Mouse (Mus musculus) activated CD4-positive, CD25-positive, alpha-beta regulatory T cell, adult 4 months (primary cell): ENCODE measurements around the gene Gltpd2. TPM values are rescaled to one million over a fixed set of nuclear protein-coding genes. Genes with fewer than 3 reads are reported as not detected.
"Not testable (repeated sequence)": the region's sequence is repeated elsewhere in the genome, so short reads cannot be mapped to it uniquely, and the experiment has no call there.

Source experiments
- ATAC-seq: one replicate; pipeline ENCODE4 v1.8.0; 2017
- polyA plus RNA-seq, 2 experiments: library from polyadenylated mRNA; unstranded; fragments of 100-300 nt; shearing (Covaris generic); gene quantifications; one replicate each; pipeline ENCODE4 v1.2.1; 2017

Gene Gltpd2
- polyA plus RNA-seq, 2 experiments from 2014 or later, result not detected

DNA sequence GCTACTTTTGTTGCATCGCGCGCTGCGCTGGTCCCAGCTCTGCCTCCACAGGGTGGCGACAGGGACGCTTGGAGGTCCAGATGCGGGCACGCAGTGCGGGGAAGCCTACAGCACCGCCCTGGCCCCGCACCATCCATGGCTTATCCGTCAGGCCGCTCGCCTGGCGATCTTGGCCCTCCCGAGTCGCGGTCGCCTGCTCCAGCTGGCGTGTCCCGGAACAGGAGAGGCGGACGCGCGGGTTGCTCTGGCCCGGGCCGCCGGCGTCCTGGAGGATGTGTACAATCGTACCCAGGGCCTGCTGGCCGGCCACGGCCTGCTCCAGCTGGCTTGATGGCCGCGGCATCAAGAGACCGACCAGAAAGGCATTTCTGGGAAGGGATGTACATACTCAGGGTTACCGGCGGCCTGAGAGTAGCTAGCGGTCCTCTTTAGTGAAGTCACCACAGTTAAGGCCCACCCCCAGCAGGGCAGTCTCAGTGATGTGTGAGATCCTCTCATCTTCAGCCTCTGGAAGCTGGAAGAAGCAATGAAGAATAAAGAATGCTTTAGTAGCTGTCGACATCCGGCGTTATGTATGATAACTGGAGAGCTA, 1.3 kb downstream of the Gltpd2 start:
- no peak for ATAC-seq

DNA sequence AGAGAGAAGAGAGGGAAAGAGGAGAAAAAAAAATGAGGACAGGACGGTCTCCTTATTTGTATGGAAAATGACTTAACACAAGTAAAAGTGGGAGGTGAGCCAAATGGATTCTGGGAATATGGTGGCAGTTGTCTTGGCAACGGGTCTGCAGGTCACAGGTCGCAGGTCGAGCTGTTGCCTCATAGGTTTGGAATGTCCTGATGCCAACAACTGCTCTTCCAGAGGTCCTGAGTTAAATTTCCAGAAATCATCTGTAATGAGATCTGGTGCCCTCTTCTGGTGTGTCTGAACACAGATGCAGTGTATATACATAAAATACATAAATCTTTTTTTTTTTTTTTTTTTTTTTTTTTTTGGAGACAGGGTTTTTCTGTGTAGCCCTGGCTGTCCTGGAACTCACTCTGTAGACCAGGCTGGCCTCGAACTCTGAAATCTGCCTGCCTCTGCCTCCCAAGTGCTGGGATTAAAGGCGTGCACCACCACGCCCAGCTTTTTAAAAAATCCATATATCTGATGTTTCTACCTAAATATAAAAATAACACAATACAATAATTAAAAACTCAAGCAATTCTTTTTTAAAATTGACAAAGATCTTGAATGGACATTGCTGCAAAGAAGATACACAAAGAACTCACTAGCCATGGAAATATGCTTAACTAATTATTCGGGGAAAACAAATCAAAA, 4.5 kb downstream of the Gltpd2 start:
- not testable (repeated sequence) for ATAC-seq

DNA sequence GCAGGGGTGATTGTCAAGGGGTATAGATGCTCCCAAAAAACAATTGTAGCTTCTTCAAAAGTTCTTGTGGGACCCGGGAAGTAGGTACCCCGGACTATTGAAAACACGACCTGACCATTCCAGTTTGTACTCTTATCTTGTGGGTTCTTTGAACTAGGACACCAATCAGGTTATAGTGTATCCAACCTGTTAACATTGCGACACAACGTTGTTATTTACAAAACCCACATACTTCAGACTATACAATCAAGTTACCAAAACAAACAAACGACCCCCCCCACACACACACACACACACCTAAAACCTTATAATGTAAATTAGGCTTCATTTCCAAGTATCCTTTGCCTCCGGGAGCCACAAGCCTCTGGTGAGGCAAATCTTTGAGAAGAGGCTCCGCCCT, 5.8 kb downstream of the Gltpd2 start:
- no peak for ATAC-seq

DNA sequence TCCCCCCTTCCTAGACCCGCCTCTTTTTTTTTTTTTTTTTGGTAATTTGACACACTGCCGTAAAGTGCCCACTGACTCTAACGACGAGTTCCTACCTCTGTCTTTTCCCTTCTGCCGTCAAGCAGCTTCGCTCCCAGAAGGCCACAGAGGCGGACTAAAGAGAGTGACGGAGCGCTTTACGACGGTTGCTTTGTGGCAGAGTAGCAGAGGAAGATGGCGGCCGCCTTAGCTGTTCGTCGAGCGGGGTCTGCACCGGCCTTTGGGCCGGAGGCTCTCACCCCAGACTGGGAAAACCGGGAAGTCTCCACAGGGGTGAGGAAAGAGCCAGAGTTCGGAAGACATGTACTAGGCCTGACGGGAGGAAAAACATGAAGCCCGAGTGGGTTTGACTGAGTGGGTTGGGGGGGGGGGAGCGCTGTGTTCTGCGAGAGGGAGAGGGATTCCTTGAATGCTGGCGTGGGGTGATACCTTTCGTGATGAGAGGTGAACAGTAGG, 6.2 kb downstream of the Gltpd2 start, which contains the start of gene Psmb6:
TSS of gene Psmb6 (plus strand) at position 184 of the 495 bp plus-strand sequence.
- peak; percentile 95 for ATAC-seq

DNA sequence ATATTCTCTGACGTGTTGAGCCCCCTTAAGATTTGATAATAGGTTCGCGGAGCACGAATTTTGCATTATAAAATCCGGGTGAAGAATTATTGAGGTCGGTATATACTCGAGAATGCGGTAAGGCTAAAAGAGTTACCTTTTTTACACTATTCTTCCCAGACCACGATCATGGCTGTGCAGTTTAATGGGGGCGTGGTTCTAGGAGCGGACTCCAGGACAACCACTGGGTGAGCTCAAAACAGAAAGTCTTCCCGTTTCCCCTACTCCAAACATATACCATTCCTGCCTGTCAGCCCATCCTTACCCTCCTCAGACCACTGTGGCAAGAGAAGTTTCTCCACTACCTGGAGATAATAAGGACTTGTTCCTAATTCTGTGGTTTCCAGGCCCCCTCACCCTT, 6.7 kb downstream of the Gltpd2 start:
- ATAC-seq, result no peak

DNA sequence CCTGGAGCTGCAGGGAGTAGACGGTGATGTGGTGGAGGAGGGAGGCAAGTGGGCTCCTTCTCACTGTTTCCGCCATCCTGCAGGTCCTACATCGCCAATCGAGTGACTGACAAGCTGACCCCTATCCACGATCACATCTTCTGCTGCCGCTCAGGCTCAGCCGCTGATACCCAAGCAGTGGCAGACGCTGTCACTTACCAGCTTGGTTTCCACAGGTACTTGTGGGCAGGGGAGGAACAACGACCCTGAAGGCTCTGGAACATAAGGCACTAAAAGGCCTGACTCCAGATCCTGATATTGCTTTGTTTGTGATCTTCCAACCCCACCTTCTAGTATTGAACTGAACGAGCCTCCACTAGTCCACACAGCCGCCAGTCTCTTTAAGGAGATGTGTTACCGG, 7.2 kb downstream of the Gltpd2 start:
- ATAC-seq, result no peak

DNA sequence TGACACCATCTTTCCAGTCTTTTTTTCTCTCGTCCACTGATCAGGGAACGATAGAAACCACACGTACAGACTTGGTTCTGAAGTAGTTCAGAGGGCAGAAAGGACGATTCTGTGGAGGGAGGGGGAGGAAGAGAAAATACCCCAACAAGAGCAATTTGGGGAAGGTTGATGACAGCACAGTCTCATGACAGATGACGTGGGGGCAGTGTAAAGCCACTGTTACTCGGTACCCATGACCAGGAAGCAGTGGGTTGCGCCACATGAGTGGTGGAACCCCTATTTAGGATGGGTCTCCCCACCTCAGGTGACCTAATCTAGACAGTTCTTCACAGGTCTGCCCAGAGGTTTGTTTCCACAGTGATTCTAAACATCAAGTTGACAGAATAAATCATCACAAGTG, 9.6 kb downstream of the Gltpd2 start:
- ATAC-seq, result no peak

DNA sequence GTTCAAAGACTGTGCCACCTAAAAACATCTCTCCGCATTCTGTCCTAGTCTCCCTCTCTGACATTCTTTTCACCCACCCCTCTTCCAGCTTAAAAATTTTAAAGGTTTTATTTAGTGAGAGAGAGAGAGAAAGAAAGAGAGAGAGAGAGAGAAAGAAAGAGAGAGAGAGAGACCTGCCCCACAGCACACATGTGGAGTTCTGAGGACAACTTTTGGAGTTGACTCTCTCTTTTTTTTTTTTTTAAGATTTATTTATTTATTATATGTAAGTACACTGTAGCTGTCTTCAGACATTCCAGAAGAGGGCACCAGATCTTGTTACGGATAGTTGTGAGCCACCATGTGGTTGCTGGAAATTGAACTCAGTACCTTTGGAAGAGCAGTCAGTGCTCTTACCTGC, 12.1 kb downstream of the Gltpd2 start:
- ATAC-seq, result not testable (repeated sequence)

DNA sequence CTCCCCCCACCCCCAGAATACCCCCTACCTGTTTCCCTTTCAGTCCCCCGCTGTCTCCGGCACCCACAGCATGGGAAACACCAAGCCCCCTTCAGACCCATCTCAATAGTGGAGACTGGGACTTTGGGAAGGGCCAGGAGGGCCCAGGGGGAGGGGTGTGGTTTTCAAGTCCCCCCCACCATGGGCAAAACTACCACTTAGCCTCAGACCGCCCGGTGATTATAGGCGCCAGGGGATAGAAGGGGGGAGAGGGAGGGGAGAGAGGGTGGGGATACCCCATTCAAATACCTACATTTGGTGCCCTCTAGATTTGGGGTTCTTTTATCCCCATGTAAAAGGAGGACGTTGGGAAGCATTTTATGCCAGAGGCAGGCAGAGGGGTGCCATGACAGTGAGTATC, 13.8 kb downstream of the Gltpd2 start, which contains the start of gene Gm40193:
TSS of gene Gm40193 (minus strand) at position 101 of the 400 bp plus-strand sequence.
- no peak for ATAC-seq

DNA sequence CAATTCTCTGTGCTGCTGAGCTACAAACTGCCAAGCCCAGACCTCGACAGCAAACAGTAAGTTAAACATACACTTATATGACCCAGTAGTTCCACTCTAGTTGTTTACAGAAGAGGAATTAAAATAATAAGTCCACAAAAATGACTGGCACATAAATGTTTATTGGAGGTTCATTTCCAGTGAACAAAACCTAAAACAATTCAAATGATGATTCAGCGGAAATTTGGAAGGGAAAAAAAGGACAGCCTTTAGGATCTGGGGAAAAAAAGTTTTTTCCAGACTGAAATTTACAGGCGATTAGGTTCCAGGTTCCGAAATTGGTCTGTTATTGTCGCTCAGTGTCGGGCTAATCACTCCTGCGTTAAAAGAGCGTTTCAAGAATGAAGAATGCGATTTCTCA, 20.4 kb downstream of the Gltpd2 start:
- ATAC-seq, result no peak

DNA sequence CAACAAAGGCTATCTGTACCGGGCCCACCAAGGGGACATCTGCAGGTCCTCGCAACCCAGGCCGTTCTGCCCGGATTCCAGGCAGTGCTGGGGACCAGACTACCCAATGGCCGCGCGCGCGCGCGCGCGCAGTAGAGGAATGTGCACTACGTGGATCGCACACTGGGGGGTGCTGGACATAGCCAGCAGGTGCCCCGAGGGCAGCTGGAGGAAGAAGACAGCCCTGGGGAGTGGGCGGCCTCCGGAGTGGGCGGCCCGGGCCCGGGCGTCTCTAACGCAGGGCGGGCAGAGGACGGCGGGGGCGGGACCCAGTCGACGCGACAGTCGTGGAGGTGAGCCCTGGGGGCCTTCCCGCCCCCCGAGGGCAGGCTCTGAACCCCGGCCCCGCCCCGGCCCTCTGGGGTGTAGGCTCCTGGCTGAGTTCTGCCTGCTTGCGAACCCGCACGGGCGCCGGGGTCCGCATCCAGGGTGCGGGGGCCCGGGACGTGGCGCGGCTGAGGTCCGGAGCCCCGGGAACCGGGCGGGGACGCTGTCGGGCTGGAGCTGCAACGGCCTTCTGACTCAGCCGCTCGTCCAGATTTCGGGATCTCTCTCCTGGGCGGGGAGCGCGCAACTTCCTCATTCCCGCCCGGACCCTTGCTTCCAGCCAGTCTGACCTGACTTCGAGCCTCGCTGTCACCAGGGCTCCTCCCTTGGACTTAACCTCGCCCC, 21.0 kb downstream of the Gltpd2 start, which contains the start of gene Pld2:
TSS of gene Pld2 (plus strand) at position 188 of the 711 bp plus-strand sequence.
- peak; percentile 93 for ATAC-seq

DNA sequence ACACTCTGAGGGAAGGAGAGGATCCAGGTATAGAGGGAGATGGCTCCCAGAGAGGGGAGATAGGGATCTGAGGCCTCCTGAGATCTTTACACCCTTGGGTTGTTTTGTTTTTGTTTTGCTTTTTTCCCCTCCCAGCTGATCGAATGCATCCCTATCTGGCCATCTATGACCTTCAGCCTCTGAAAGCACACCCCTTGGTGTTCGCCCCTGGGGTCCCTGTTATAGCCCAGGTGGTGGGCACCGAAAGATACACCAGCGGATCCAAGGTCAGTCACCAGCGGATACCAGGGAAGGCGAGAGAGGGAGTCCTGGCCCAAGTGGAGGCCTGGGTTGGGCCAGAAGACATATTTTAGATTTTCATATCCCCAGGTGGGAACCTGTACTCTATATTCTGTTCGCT, 21.9 kb downstream of the Gltpd2 start:
- ATAC-seq, result no peak

DNA sequence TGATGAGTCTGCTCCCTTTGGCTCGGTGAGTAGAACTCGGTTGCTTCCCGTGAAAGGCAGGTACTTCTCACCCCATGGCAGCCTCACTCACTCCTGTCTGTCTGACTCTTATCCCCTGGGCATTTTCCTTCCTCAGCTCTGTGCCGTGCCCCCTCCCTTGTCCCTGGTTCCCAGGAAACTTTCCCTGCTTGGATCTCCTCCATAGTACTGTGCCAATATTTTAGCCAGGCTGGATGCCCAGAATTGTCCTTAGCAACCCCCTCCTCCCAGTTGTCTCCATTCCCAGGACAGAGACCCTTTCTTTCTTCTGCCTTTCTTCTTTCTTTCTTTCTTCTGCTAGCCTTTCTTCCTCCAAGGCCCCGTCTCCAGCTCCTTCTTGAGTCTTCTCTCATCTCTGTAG, 22.4 kb downstream of the Gltpd2 start:
- ATAC-seq, result no peak

DNA sequence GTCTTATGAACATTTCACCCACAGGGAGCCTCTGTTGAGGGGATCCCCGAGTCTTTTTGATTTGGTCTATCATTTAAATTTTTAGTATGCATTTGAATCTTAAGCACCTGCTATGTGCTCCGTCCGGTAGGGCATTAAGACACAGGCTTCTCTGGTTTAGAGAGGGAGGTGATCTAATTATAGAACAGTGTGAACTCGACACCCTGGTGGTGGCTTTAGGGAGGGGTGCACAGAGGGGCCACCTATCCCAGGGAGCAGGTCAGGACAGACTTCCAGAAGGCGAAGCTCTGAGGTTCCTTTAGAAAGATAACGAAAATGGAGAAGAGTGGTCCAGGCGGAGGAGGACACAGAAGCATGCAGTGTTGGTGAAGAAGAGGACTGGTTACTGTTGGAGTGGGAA, 25.5 kb downstream of the Gltpd2 start:
- no peak for ATAC-seq

DNA sequence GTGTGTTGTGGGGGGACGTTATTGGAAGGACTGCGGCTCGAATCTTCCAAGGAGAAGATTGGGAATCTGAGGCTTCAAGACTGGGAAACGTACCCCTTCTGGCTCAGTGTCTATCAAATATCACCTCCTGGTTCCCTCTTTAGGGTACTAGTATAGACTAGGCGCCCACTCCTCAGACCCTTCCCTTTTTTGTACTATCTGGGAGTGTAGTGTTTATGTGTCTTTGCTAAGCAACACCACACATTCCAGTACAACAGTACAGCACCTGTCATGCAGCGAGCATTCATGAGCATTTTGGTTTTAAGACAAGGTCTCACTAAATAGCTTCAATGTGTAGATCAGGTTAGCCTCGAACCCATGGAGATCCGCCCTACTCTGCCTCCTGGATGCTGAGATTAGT, 32.5 kb downstream of the Gltpd2 start:
- ATAC-seq, result no peak

DNA sequence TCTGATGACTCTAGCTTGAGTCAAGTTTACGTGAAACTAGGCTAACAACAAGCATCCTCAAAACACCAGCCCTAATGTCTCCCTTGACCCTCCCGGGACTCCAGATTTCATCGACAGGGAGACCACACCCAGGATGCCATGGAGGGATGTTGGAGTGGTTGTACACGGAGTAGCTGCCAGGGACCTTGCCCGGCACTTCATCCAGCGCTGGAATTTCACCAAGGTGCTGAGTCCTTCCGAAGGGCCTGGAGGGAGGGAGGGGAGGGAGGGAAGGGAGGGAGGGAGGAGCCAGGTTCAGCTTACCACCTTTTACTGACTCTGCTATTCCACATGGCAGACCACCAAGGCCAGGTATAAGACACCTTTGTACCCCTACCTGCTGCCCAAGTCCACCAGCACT, 34.9 kb downstream of the Gltpd2 start:
- ATAC-seq, result no peak

DNA sequence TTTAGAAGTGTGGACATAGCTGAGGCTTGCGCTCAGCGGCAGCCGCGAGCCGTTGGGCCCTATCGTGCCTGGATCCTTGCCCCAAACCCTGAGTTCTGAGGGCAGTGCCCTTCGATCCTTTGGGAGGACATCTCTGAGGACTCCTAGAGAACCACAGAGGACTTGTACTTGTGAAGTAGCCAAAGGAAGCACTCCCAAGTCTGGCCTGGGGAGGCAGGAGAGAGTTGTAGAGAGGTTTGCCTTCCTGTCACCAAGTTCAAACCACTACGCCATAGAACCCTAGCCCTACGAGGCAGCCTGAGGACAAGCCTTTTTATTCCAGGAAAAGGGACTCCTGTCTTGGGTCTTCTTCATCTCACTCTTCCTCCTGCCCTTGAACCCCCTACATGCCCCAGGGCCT, 38.5 kb downstream of the Gltpd2 start:
- no peak for ATAC-seq

DNA sequence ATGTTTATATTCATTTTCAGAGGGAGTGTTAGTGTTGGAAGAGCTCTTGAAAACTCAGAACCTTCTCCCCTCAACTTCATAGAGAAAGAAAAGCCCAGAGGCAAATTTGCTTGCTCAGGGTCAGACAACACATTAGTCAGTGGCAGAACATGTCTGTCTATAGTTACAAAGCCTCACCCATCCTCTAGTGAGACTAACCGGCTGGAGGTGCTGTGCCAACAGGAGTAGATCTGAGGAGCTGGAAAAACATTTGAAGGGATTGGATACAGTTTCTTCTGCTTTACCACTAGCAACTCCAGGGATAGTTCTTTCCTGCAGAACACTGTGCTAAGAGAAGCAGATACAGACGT, 42.9 kb downstream of the Gltpd2 start:
- no peak for ATAC-seq

DNA sequence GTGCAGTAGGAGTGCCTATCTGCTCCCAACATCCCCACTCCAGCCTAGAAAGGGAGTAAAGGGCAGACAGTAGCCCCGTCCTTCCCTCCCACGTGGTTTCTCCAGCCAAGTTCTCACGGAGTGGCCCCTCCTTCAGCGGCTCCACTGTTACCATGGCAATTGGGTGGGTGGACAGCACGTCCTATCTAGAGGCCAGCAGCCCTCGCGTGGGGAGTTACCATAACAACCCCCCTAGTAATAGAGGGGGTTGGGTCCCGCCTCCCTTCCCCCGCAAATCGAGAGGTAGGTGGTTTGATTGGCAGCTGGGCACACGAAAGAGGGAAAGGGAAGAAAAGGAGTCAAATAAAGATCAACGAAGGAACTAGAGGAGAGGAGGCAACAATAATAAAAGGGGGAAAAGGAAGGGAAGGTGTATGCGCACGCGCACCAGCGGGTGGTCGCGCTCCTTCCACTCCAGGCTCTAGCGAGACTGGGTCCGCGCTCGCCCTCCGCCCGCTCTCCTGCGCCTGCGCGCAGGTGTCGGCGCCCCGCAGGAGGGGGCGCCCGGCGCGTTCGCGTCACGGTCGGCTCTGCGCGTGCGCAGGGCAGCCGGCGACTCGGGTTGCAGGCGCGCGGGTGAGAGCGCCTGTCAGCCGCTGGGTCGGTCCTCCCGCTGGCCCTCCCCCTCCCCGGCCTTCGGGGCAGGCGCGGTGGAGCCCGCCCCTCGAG, 43.4 kb downstream of the Gltpd2 start, which contains the start of gene Mink1:
TSS of gene Mink1 (plus strand) at position 595 of the 708 bp plus-strand sequence.
- ATAC-seq, result peak; percentile 78

DNA sequence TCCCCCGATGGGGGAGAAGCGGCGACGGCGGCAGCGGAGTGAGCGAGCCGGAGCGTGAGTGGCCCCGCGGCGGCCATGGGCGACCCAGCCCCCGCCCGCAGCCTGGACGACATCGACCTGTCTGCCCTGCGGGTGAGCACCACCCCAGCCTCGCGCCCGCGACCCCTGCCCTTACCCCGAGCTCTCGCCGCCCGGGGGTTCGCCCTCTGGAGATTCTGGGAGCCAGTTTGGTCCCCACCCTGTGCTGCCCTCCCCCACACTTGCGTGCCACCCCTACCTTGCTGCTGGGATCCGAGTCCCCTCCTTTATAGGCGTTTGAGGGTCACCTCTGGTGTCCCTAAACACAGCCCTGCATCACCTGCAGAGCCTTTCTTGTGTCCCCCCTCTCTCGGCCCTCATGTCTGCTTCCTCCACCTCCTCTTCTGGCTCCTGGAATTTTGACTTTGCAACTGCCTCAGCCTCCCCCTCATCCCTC, 44.0 kb downstream of the Gltpd2 start:
- no peak for ATAC-seq

DNA sequence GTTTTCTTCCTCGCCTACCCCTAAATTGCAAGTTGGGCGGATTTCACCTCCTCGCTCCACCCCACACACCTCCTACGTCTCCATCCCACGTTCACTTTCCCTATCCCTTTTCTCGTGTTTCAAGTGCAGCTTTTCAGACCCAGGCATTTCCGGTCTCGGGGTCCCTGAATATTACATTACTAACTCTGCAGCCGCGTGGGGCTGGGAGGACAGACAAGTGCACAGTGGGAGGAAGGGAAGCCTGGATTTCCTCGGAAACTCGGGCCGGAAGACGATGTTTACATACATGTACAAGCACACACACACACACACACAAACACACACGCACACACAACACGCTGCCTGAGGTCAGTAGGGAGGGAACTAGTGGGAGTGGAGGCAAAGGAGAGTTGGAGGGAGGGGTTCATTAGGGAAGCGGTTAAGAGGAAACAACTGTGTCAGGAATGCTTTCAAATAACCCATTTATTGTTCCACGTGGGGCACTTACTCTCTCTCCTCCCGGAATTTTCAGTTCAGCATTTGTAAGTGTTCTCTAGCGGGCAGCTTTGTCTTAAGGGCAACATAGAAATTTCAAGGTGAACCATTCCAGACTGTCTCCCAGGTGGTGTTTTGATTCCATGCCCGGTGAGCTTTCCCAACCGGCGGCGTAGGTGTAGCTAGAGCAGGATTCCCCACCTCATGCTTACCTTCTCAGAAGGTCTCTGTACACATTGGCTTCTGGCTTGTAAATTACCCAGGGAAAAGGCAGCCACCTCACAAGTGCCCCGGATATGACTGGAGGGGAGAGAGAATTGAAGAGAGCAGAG, 44.7 kb downstream of the Gltpd2 start:
- ATAC-seq, result peak; percentile 30
